Mouse (Mus musculus) right cerebral cortex, postnatal 36 days (tissue): ENCODE results near the gene Pibf1.

ENCODE experiments used
- DNase-seq, 2 experiments: peaks; one replicate each; pipeline ENCODE4 v3.0.0; 2022; ENCODE audit warnings: low spot score in 2 of 2, mixed read lengths in 1 of 2

The Pibf1 gene

GRCm38 (mm10) chr14:99266749-99267148, 167.5 kb downstream of the Pibf1 start:
- DNase-seq, result no peak

GRCm38 (mm10) chr14:99274056-99274455, 174.8 kb downstream of the Pibf1 start:
- DNase-seq, result no peak

GRCm38 (mm10) chr14:99275827-99276226, 176.6 kb downstream of the Pibf1 start:
- DNase-seq, result no peak

GRCm38 (mm10) chr14:99278312-99278711, 179.1 kb downstream of the Pibf1 start:
- no peak for DNase-seq

GRCm38 (mm10) chr14:99278763-99279486, 179.7 kb downstream of the Pibf1 start:
- no peak for DNase-seq

GRCm38 (mm10) chr14:99280399-99280798, 181.2 kb downstream of the Pibf1 start:
- DNase-seq, result no peak

- no peak for DNase-seq
These were observed 181.7 kb downstream of the Pibf1 start for GRCm38 (mm10) chr14:99280825-99281433.

- DNase-seq, result no peak
These were observed 186.3 kb downstream of the Pibf1 start for GRCm38 (mm10) chr14:99285486-99285885.

- DNase-seq, result no peak
These were observed 193.0 kb downstream of the Pibf1 start for GRCm38 (mm10) chr14:99292176-99292575.

- DNase-seq, result no peak
These were observed 195.2 kb downstream of the Pibf1 start for GRCm38 (mm10) chr14:99294424-99294823.

GRCm38 (mm10) chr14:99295606-99296341, 196.6 kb downstream of the Pibf1 start:
- no peak for DNase-seq

- peak; percentile 91 to 92 for DNase-seq
These were observed 199.3 kb downstream of the Pibf1 start, which contains the start of gene Klf5 for GRCm38 (mm10) chr14:99298385-99299021. Klf5 (plus strand) TSS chr14:99298691.

GRCm38 (mm10) chr14:99299022-99299481, 199.8 kb downstream of the Pibf1 start:
- DNase-seq, result peak; percentile 33 to 39

GRCm38 (mm10) chr14:99299701-99300191, 200.5 kb downstream of the Pibf1 start:
- peak; percentile 24 to 47 for DNase-seq

GRCm38 (mm10) chr14:99301472-99301871, 202.2 kb downstream of the Pibf1 start:
- DNase-seq, result no peak
